Mouse (Mus musculus) ES-E14 (cell line): ENCODE data around the gene Atp4b. TPM values are rescaled to one million over a fixed set of nuclear protein-coding genes. Genes with fewer than 3 reads are reported as not detected.
A peak's percentile ranks its signal among the peaks of the same experiment; 100 is the strongest.
"Not testable (repeated sequence)": the region's sequence is repeated elsewhere in the genome, so short reads cannot be mapped to it uniquely, and the experiment has no call there.

ENCODE experiments used
- DNase-seq: peaks from one replicate; pipeline ENCODE4 v3.0.0-alpha.2; 2013; ENCODE audit warnings: low read depth, low spot score
- H3K27ac ChIP-seq: 2 replicates; pipeline ENCODE4 v1.5.1; 2012; ENCODE audit warnings: low read depth, mild to moderate bottlenecking, low read length, moderate library complexity, mixed read lengths; ENCODE audit not compliant: poor library complexity, insufficient read depth, severe bottlenecking
- H3K36me3 ChIP-seq: 2 replicates; pipeline ENCODE4 v1.6.1; 2012; ENCODE audit warnings: mild to moderate bottlenecking, low read length, moderate library complexity, mixed read lengths; ENCODE audit not compliant: control insufficient read depth, poor library complexity, insufficient read depth, severe bottlenecking
- H3K4me1 ChIP-seq, 2 experiments: fragments of 150-350 bp in 1 of 2; sonication (generic) in 1 of 2; 2 replicates each; pipeline ENCODE4 v1.6.1; 2012; ENCODE audit warnings: low read length in 2 of 2, mild to moderate bottlenecking in 1 of 2, mixed read lengths in 1 of 2; ENCODE audit not compliant: control insufficient read depth in 2 of 2, insufficient read depth in 2 of 2, poor library complexity in 1 of 2
- H3K4me3 ChIP-seq, 2 experiments: fragments of 150-350 bp in 1 of 2; sonication (generic) in 1 of 2; 2 replicates each; pipeline ENCODE4 v1.5.1; 2012; ENCODE audit warnings: low read length in 2 of 2, low read depth in 1 of 2, mild to moderate bottlenecking in 1 of 2, mixed read lengths in 1 of 2; ENCODE audit not compliant: insufficient read depth in 1 of 2, poor library complexity in 1 of 2, severe bottlenecking in 1 of 2
- H3K9ac ChIP-seq: 2 replicates; pipeline ENCODE4 v1.6.1; 2012; ENCODE audit warnings: low read depth, mild to moderate bottlenecking, low read length, mixed read lengths; ENCODE audit not compliant: poor library complexity, insufficient read depth, severe bottlenecking
- H3K9me3 ChIP-seq: fragments of 150-350 bp; sonication (generic); 2 replicates; pipeline ENCODE4 v1.6.1; 2012; ENCODE audit warnings: low read depth, mild to moderate bottlenecking, low read length; ENCODE audit not compliant: control insufficient read depth, insufficient read depth
- CHD2 ChIP-seq: IDR thresholded peaks from 2 replicates; pipeline ENCODE4 v1.6.1; 2014; ENCODE audit warnings: mild to moderate bottlenecking, low read depth, low read length, inconsistent platforms
- HCFC1 ChIP-seq: IDR thresholded peaks from 2 replicates; pipeline ENCODE4 v1.6.1; 2012; ENCODE audit warnings: low read length, inconsistent platforms, borderline replicate concordance; ENCODE audit not compliant: insufficient read depth
- MAFK ChIP-seq: IDR thresholded peaks from 2 replicates; pipeline ENCODE4 v1.6.1; 2014; ENCODE audit warnings: mild to moderate bottlenecking, low read depth, low read length, inconsistent platforms; ENCODE audit not compliant: insufficient read depth
- ZC3H11A ChIP-seq: IDR thresholded peaks from 2 replicates; pipeline ENCODE4 v1.6.1; 2012; ENCODE audit warnings: low read depth, mild to moderate bottlenecking, inconsistent platforms, low read length, borderline replicate concordance
- ZNF384 ChIP-seq: IDR thresholded peaks from 2 replicates; pipeline ENCODE4 v1.6.1; 2012; ENCODE audit warnings: low read depth, low read length, inconsistent platforms
- in situ Hi-C, 2 experiments: fragments of 600-800 bp; cut with MboI; formaldehyde crosslinking; loops; one replicate each; pipeline ENCODE4 v1.15.1; 2025; ENCODE audit warnings: low sequenced_read_pairs in 2 of 2, inconsistent platforms in 1 of 2; ENCODE audit not compliant: unreplicated experiment in 2 of 2
- total RNA-seq: library from RNA; depleted of rRNA; stranded (reverse); fragments of 300-350 nt; gene quantifications from 2 replicates; pipeline ENCODE4 v1.2.3, GENCODE M21; 2012; rRNA removed

Gene Atp4b
- total RNA-seq, 1 experiment: not detected

- peaks cover 24% of the 10 kb centered on the region for H3K36me3 ChIP-seq
- TF ChIP-seq ZC3H11A (no peak), HCFC1 (no peak), ZNF384 (no peak), MAFK (no peak), CHD2 (no peak)
Measured at GRCm38 (mm10) chr8:13338901-13339645, 57.6 kb downstream of the Atp4b start.

DNA sequence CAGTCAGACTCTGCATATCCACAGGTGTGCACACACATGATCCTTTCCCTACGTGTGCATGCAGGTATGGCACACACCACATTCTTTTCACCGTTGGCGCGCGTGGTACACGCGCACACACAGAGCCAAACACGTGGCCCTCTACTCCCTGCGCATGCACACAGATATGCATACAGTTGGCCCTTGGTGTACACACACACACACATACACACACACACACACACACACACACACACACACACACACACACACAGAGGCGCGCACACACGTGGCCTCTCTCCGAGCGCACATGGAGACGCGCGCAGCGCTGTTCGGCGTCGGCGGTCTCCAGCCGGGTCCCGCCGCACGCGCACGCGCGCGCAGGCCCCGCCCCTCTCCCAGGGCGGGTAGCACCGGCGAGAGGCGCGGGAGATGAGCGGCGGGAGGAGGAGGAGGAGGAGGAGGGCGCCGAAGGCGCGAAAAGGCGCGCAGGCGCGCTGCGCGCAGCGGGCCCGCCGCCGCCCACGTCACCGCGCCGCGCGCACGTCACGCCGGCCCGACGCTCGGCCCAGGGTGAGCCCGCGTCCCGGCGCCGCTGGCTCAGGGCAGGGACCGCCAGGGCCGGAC lies 58.3 kb downstream of the Atp4b start, which contains the start of gene Tfdp1:
Gene Tfdp1 (plus strand): TSS at position 497 of the 606 bp plus-strand sequence.
- in situ Hi-C loops: no loop called here
- Histone ChIP-seq H3K36me3 (peaks cover 17% of the 10 kb centered on the region), H3K27ac (peak within 1 kb of the TSS; percentile 54), H3K9ac (peak within 1 kb of the TSS; percentile 96), H3K4me1 (peaks cover 5 to 11% of the 10 kb centered on the region in 2 experiments; a peak in 3 of 4 replicates), H3K4me3 (peak within 1 kb of the TSS; percentile 85 to 91), H3K9me3 (no peaks in the 10 kb centered on the region)
- DNase-seq: peak; percentile 74
- TF ChIP-seq HCFC1 (no peak), ZNF384 (no peak), CHD2 (no peak), ZC3H11A (no peak), MAFK (no peak)

More at GRCm38 (mm10) chr8:13338901-13339645, 57.6 kb downstream of the Atp4b start:
- H3K27ac ChIP-seq: peak overlapping the region; percentile 54
- peak overlapping the region; percentile 85 to 91 for H3K4me3 ChIP-seq
- H3K9ac ChIP-seq: peak overlapping the region; percentile 96
- no peak for DNase-seq
- no peaks in the 10 kb centered on the region for H3K9me3 ChIP-seq
- in situ Hi-C loops: no loop called here
- peaks cover 5 to 11% of the 10 kb centered on the region in 2 experiments; a peak in 3 of 4 replicates for H3K4me1 ChIP-seq

DNA sequence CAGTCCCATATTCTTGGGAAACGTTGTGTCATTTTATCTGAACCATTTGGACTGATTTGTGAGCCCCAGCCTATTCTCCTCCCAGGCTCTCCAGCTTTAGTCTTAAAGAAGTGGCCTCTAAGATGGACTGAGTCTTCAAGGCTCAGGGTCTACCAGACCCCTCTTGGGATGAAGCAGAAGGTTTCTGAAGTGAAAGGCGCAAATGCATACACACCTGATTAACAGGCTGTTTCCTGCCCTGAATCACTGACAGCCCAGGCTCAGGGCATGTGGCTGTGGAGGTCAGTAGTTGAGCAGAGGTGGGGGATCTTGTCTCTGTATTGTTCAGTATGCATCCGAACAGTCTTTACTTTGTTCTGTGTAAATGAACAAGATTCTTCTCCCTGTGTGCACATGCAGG lies 58.9 kb downstream of the Atp4b start:
- peak overlapping the region; percentile 82; the same call in 1 of the 2 replicates for H3K9ac ChIP-seq
- DNase-seq: no peak
- H3K36me3 ChIP-seq: peaks cover 14% of the 10 kb centered on the region
- H3K4me1 ChIP-seq: peaks cover 5 to 11% of the 10 kb centered on the region in 2 experiments; a peak in 3 of 4 replicates
- in situ Hi-C loops: no loop called here
- H3K27ac ChIP-seq: no peak overlapping the region
- TF ChIP-seq ZNF384: no peak
- no peak for TF ChIP-seq MAFK
- no peak overlapping the region for H3K4me3 ChIP-seq
- no peaks in the 10 kb centered on the region for H3K9me3 ChIP-seq

- H3K9me3 ChIP-seq, DNase-seq, H3K9ac ChIP-seq, H3K4me3 ChIP-seq, in situ Hi-C loops, H3K27ac ChIP-seq: not testable (repeated sequence)
- H3K4me1 ChIP-seq: peaks cover 5 to 13% of the 10 kb centered on the region in 2 experiments
- peaks cover 12% of the 10 kb centered on the region for H3K36me3 ChIP-seq
Measured at GRCm38 (mm10) chr8:13337245-13337644, 59.4 kb downstream of the Atp4b start.

Other genes starting within 250 kb of the Atp4b start
- gene Lamp1, start 237.7 kb downstream of the Atp4b start, total RNA-seq: 559 and 680 TPM in 2 replicates
- 36.3 and 60.0 TPM in 2 replicates for gene Grtp1, start 196.2 kb downstream of the Atp4b start, total RNA-seq
- gene Adprhl1, start 142.7 kb downstream of the Atp4b start, total RNA-seq: 0.31 and 0.32 TPM in 2 replicates
- gene Dcun1d2, start 108.7 kb downstream of the Atp4b start, total RNA-seq: 10.6 and 12.3 TPM in 2 replicates
- 20.3 and 27.0 TPM in 2 replicates for gene Tmco3, start 108.6 kb downstream of the Atp4b start, total RNA-seq
- gene Tfdp1, start 58.1 kb downstream of the Atp4b start, total RNA-seq: 97.9 and 110 TPM in 2 replicates
- gene Grk1, start 8.3 kb upstream of the Atp4b start, total RNA-seq: 0.04 and 0.05 TPM in 2 replicates
- gene Tmem255b, start 38.4 kb upstream of the Atp4b start, total RNA-seq: 0.18 and 0.26 TPM in 2 replicates
- 20.7 and 28.8 TPM in 2 replicates for gene Gas6, start 97.7 kb upstream of the Atp4b start, total RNA-seq
- 0.26 TPM in 1 of 2 replicates, not detected in the other for gene 1700029H14Rik, start 165.6 kb upstream of the Atp4b start, total RNA-seq